Mouse (Mus musculus) ES-E14 (cell line): ENCODE measurements around the gene Tbc1d7.

Experiments used
- CHD2 ChIP-seq: IDR thresholded peaks from 2 replicates; pipeline ENCODE4 v1.6.1; 2014; ENCODE audit warnings: mild to moderate bottlenecking, low read depth, low read length, inconsistent platforms
- MAFK ChIP-seq: IDR thresholded peaks from 2 replicates; pipeline ENCODE4 v1.6.1; 2014; ENCODE audit warnings: mild to moderate bottlenecking, low read depth, low read length, inconsistent platforms; ENCODE audit not compliant: insufficient read depth
- ZC3H11A ChIP-seq: IDR thresholded peaks from 2 replicates; pipeline ENCODE4 v1.6.1; 2012; ENCODE audit warnings: low read depth, mild to moderate bottlenecking, inconsistent platforms, low read length, borderline replicate concordance
- ZNF384 ChIP-seq: IDR thresholded peaks from 2 replicates; pipeline ENCODE4 v1.6.1; 2012; ENCODE audit warnings: low read depth, low read length, inconsistent platforms

- TF ChIP-seq MAFK (no peak), ZC3H11A (no peak), CHD2 (no peak), ZNF384 (no peak)
These were observed 24.7 kb upstream of the Tbc1d7 start for GRCm38 (mm10) chr13:43196000-43196399.
